Mouse (Mus musculus): ENCODE results near the gene Slc26a8.

Slc26a8 gene

DNA sequence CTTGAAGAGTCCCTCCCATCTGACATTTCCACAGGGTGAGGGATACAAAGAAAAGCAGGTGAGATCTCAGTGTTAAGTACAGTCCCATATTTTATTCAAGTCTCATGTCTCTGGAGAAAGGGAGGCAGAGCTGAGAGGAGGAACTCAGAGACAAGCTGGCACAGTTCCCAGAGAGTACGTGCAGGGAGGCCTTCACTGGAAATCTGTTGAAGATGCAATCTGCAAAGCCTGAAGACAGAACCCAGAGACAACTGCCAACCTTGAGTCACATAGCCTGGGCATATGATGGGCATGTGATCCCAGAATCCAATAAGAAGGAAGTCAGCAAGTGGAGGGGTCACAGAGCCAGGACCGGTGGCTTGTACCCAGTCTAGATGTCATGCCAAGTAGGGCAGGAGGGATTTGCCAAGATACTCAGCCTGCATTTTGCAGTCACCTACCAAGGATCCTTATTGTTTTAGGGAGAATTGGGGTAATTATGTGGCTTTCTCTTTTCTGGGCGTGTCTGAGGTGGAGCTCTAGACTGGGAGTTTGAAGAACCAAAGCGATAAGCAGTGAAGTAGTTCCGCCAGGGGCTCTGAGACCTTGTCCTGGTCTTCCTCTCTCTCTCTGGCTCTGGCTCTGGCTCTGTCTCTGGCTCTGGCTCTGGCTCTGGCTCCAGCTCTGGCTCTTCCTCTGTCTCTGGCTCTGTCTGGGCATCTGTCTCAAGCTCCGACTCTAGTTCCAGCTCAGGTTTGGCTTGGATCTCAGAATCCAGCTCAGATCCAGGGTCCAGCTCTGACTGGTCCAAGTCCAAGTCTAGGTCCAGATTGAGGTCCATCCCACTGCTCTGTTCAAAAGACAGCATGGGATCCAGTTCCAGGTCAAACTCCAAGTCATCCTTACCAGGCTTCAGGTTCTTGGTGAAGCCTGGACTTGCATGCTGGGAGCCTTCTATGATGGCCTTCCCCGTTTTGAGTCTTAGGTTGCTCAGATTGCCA is 52.0 kb downstream of the Slc26a8 start:
- peak; percentile 24 for DNase-seq

- no peak for DNase-seq
These were observed 54.2 kb downstream of the Slc26a8 start for GRCm38 (mm10) chr17:28635842-28636241.

GRCm38 (mm10) chr17:28629125-28629524 is 60.9 kb downstream of the Slc26a8 start:
- DNase-seq: no peak

DNA sequence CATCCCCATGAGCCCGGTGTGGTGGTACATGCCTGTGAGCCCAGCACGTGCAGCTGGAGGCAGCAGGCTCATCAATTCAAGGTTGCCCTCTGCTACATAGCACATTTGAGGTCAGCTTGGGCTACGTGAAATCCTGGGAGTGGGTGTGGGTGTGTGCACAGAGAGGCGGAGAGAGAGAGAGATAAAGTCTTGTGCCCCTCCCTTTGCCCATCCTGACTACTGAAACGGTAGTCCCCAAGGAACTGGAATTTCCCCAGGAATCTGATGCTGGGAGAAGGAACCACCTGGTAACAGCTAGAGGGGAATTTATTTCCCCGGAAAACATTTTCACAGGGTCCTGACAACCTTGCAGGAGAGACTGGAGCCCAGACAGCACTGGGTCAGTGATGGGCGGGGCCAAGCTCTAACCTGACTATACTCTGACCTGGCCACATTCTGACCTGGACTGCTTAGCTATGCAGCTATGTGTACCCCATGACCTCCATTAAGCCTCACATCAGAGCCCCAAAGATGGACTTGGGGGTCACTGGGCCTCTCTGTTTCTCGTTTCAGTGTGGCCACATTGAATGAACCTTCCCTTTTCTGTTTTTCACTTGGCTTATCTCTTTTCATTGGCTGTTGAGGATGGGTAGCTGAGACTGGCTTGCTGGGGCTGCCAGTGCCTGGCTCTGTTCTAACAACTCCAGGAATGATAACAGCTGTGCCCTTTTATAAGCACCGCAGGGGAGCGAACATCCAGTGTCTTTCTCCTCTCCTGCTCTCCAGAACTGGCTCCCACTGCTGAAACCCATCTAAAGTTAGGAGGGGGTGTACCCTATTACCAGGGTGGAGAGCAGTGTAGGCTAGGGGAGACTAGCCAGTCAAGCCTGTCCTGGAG is 61.5 kb downstream of the Slc26a8 start:
- DNase-seq: peak; percentile 26

GRCm38 (mm10) chr17:28626937-28627336 is 63.1 kb downstream of the Slc26a8 start:
- DNase-seq: no peak

DNA sequence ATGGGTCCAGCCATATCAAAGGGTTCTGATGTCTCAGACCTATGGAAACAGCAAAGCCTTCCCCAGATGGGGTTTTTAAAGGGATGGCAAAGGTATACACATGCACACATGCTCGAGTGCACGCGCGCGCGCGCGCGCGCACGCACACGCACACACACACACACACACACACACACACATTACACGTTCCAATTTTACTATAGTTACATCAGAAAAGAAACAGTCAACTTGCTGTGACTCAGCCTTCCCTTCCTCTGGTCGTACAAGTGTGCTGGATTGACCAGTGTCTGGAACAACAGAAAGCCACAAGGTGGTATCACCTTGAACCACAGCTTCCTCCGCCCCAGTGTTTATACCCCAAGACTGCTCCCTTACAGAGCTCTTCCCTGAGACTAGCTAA is 64.7 kb downstream of the Slc26a8 start:
- DNase-seq: no peak

GRCm38 (mm10) chr17:28624841-28625240 is 65.2 kb downstream of the Slc26a8 start:
- DNase-seq: no peak

GRCm38 (mm10) chr17:28622300-28622759 is 67.7 kb downstream of the Slc26a8 start, which contains the start of gene Srpk1:
Gene Srpk1 (minus strand): TSS chr17:28622709.
- DNase-seq: peak; percentile 86

GRCm38 (mm10) chr17:28621381-28622299 is 68.4 kb downstream of the Slc26a8 start:
- DNase-seq: peak; percentile 78

DNA sequence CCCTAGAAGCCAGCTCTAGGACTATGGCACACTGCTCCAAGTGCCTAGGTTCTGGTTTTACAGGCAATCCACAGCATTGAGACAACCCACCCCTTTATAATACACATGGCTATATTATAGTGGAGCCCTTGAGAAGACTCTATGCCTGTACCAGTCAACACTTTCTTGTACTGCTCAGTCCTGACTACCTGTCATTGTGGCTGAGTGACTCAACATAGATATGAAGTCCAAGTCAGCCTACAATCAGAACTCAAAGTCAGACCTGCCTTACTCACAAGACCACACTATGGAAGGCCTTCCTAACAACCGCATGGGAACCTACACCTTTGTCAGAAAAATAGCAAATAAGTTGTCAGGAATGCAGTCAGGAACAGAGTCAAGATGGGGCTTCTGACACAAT is 71.3 kb downstream of the Slc26a8 start:
- DNase-seq: no peak

DNA sequence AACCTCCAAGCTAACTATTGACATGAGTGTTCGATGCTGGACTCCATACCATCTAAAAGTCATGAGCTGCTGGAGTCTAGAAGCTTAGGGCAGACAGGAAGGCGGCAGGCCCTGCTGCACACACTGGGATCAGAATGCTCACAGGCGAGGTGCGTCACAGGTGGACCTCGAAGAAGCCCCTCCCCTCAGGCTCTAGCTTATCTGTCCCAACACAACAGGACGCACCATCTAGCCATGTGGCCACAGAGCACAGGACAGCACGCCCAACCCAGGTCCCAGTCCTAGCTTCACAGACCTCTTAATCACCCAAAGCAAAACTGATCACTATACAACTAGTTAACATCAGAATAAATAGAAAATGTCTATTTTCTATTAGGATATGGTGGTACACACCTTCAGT is 71.9 kb downstream of the Slc26a8 start:
- no peak for DNase-seq

DNA sequence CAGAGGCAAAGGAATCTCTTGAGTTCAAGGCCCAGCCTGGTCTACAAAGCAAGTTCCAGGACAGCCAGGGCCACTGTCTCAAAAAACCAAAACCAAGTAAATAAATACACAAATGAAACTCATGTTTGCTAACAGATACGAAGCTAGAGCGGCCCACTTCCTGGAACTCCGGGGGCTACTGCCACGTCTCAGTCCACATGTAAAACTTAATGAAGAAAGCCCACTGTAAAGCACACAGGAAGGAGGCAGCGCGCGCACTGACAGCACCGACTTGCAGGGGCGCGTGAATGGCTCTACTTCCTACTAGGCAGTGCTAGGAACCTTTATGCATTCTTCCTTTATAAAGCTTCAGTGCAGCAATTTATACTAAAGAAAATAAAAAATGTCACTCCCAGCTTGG is 72.4 kb downstream of the Slc26a8 start:
- no peak for DNase-seq

GRCm38 (mm10) chr17:28615332-28615731 is 74.7 kb downstream of the Slc26a8 start:
- DNase-seq: no peak

- DNase-seq: no peak
These were observed 76.9 kb downstream of the Slc26a8 start for GRCm38 (mm10) chr17:28613096-28613495.

DNA sequence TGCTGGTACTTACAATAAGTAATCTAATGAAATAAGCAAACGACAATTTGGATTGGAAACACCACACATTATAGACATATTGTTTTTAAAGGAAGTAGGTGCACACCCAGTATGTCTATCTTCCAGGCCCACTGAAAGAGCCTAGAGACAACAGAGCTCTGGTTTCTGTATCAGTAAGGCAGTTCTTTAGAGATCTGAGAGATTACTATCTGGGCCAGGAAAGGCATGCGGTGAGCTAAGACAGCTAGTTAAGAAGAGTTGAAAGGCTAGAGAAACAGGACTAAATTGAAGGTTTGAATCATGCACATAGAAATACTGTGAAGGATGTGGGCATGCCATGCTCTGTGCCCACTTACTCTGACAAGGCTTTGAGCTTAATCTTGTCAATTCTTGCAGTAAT is 77.4 kb downstream of the Slc26a8 start:
- DNase-seq: no peak

- DNase-seq: no peak
These were observed 80.5 kb downstream of the Slc26a8 start for GRCm38 (mm10) chr17:28609543-28609942.

DNA sequence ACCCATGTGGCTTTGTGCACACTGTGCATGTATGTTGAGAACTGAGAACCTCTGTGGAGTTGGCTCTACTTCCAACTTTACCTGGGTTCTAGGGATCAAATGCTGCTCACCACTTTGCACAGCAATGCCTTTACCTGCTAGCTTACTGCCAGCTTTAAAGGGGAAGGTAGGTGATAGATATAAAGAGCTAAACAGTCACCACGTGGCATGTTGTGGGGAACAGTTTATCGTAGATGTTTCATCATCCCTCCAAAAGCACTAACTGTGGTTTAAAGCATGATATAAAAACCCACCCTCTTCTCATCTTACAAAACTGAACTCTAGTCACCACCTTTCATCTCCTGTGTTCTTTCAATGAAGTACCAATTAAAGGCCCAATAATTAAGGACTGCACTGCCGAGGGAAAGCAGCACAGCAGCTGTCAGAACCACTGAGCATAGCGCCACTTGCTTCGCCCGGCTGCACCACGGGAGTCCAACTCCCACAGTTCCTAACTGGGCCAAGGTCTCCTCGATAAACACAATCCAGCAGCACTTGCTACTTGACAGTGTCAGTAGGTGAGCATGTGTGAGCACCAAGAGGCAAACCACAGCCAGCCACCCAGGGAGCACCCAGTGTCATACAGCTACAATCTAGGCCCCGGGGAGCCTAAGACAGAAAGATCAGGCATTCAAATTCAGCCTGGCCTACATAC is 88.3 kb downstream of the Slc26a8 start:
- no peak for DNase-seq

GRCm38 (mm10) chr17:28600780-28601179 is 89.3 kb downstream of the Slc26a8 start:
- DNase-seq: no peak

- DNase-seq: no peak
These were observed 96.1 kb downstream of the Slc26a8 start for GRCm38 (mm10) chr17:28593965-28594364.

GRCm38 (mm10) chr17:28592998-28593397 is 97.0 kb downstream of the Slc26a8 start:
- peak; percentile 46 for DNase-seq

DNA sequence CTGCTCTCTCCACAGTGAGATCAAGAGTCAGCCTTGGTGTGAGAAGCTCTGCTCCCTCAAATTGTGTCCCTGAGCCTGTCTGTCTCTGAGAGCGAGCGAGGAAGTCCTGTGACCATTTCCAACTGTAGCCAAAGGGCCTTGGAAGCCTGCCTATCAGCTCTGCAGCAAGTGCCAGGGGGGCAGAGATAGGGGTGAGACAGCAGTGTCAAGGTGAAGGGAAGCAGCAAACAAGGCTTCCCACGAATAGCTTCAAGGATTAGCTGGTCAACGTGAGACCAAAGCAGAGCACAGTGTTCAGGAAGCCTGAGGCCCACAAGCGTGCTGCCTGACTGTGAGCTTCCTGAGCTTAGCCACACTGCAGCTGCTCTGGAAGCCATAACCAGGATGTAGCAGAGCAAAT is 98.6 kb downstream of the Slc26a8 start:
- no peak for DNase-seq

DNA sequence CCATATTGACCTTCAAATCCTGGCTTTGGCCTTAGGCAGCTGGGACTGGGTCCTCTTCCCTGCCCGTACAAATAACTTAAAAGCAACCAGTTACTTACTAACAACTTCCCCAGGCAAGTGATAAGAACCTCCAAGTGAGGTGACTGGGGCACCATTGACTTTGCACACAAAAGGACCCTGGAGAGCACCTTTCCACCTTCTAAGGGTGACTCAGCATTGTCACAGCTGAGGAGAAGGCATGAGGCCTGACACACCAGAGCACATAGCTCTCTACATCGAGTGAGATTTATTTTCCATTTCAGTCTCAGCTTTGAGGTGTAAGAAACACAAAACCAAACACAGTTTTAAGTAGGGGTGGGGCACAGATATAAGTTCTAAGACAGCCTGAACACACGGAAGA is 99.4 kb downstream of the Slc26a8 start:
- DNase-seq: no peak

Measured in kidney, adult 11 months (tissue).